Mouse (Mus musculus) forebrain, embryonic 15.5 days (tissue): Measurements from ENCODE around the gene Hnrnpc. TPM values are rescaled to one million over a fixed set of nuclear protein-coding genes. Genes with fewer than 3 reads are reported as not detected.
"Not testable (repeated sequence)": the region's sequence is repeated elsewhere in the genome, so short reads cannot be mapped to it uniquely, and the experiment has no call there.

Experiments used
- ATAC-seq: fragments of 200-750 bp; cut with Nextera tagmentation; replicated peaks from 2 replicates; pipeline ENCODE4 v1.8.0; 2017; ENCODE audit warnings: mild to moderate bottlenecking, moderate TSS enrichment, moderate library complexity
- H3K27ac ChIP-seq: fragments of 300-500 bp; sonication (generic); replicated peaks from 2 replicates; pipeline ENCODE4 v1.5.1; 2015; ENCODE audit warnings: mild to moderate bottlenecking, inconsistent platforms
- H3K27me3 ChIP-seq: fragments of 300-500 bp; sonication (generic); 2 replicates; pipeline ENCODE4 v1.6.1; 2015; ENCODE audit warnings: inconsistent platforms
- H3K36me3 ChIP-seq: fragments of 300-500 bp; sonication (generic); 2 replicates; pipeline ENCODE4 v1.6.1; 2015; ENCODE audit warnings: mild to moderate bottlenecking, inconsistent platforms
- H3K4me1 ChIP-seq: fragments of 300-500 bp; sonication (generic); 2 replicates; pipeline ENCODE4 v1.6.1; 2015; ENCODE audit warnings: inconsistent platforms
- H3K4me2 ChIP-seq: fragments of 300-500 bp; sonication (generic); replicated peaks from 2 replicates; pipeline ENCODE4 v1.6.1; 2015; ENCODE audit warnings: mild to moderate bottlenecking, inconsistent platforms
- H3K4me3 ChIP-seq: fragments of 300-500 bp; sonication (generic); 2 replicates; pipeline ENCODE4 v1.5.1; 2015; ENCODE audit warnings: mild to moderate bottlenecking, inconsistent platforms
- H3K9ac ChIP-seq: fragments of 300-500 bp; sonication (generic); replicated peaks from 2 replicates; pipeline ENCODE4 v1.6.1; 2015; ENCODE audit warnings: mild to moderate bottlenecking, inconsistent platforms
- H3K9me3 ChIP-seq: fragments of 300-500 bp; sonication (generic); 2 replicates; pipeline ENCODE4 v1.6.1; 2016; ENCODE audit warnings: inconsistent platforms
- WGBS: fragments of 180-500 bp; shearing (Covaris S2); methylation state at CpG from one replicate; pipeline ENCODE4 v1.1.7; 2015; ENCODE audit warnings: mixed read lengths; 5-methylcytosine and 5-hydroxymethylcytosine counted together
- polyA plus RNA-seq: library from polyadenylated mRNA; unstranded; fragments of >200 nt; fragmentation: Nextera tagmentation; extraction: Ambion mirVana; gene quantifications from 2 replicates; pipeline ENCODE4 v1.2.1, GENCODE M21; 2015

Gene Hnrnpc
- polyA plus RNA-seq, 1 experiment from 2014 or later: 710 TPM

GRCm38 (mm10) chr14:52101285-52102157 is 2.3 kb downstream of the Hnrnpc start:
- Histone ChIP-seq H3K9ac (no peak overlapping the region), H3K4me2 (peak overlapping the region; percentile 81), H3K27me3 (no peaks in the 10 kb centered on the region), H3K27ac (no peak overlapping the region), H3K4me3 (peak overlapping the region; percentile 78; the same call in 1 of the 2 replicates), H3K9me3 (no peaks in the 10 kb centered on the region), H3K4me1 (peaks cover 45% of the 10 kb centered on the region), H3K36me3 (peaks cover 16% of the 10 kb centered on the region)
- no peak for ATAC-seq
- WGBS: 93% methylated on average over 1 of the region's 1 CpGs

- Histone ChIP-seq H3K9me3 (no peaks in the 10 kb centered on the region), H3K4me3 (no peak overlapping the region), H3K27me3 (no peaks in the 10 kb centered on the region), H3K36me3 (peaks cover 26% of the 10 kb centered on the region), H3K9ac (no peak overlapping the region), H3K4me1 (peaks cover 43% of the 10 kb centered on the region), H3K27ac (no peak overlapping the region), H3K4me2 (peak overlapping the region; percentile 25)
- ATAC-seq: no peak
- 81% methylated on average over 5 of the region's 5 CpGs for WGBS
Measured at GRCm38 (mm10) chr14:52100170-52100960, 3.5 kb downstream of the Hnrnpc start.

- Histone ChIP-seq H3K9me3 (no peaks in the 10 kb centered on the region), H3K9ac (no peak overlapping the region), H3K27ac (no peak overlapping the region), H3K4me3 (no peak overlapping the region), H3K36me3 (peaks cover 27% of the 10 kb centered on the region), H3K27me3 (no peaks in the 10 kb centered on the region), H3K4me1 (peaks cover 43% of the 10 kb centered on the region), H3K4me2 (no peak overlapping the region)
- 69% methylated on average over 2 of the region's 2 CpGs for WGBS
- ATAC-seq: no peak
Measured at GRCm38 (mm10) chr14:52099563-52099962, 4.3 kb downstream of the Hnrnpc start.

GRCm38 (mm10) chr14:52098387-52098786 is 5.4 kb downstream of the Hnrnpc start:
- WGBS: 82% methylated on average over 3 of the region's 3 CpGs
- Histone ChIP-seq H3K36me3 (peaks cover 27% of the 10 kb centered on the region), H3K4me1 (peaks cover 43% of the 10 kb centered on the region)
- not testable (repeated sequence) for H3K27me3 ChIP-seq, H3K9me3 ChIP-seq, H3K4me3 ChIP-seq, ATAC-seq, H3K9ac ChIP-seq, H3K27ac ChIP-seq, H3K4me2 ChIP-seq

- ATAC-seq: not testable (repeated sequence)
Measured at GRCm38 (mm10) chr14:52097191-52097590, 6.6 kb downstream of the Hnrnpc start.

GRCm38 (mm10) chr14:52094533-52094932 is 9.3 kb downstream of the Hnrnpc start:
- no peak for ATAC-seq
- Histone ChIP-seq H3K27ac (no peak overlapping the region), H3K4me3 (no peak overlapping the region), H3K4me1 (peaks cover 10% of the 10 kb centered on the region), H3K27me3 (no peaks in the 10 kb centered on the region), H3K36me3 (peaks cover 33% of the 10 kb centered on the region), H3K9me3 (no peaks in the 10 kb centered on the region), H3K4me2 (no peak overlapping the region), H3K9ac (no peak overlapping the region)
- WGBS: 89% methylated on average over 1 of the region's 1 CpGs

More at GRCm38 (mm10) chr14:52097191-52097590, 6.6 kb downstream of the Hnrnpc start:
- H3K27ac ChIP-seq, H3K4me2 ChIP-seq, H3K9me3 ChIP-seq, H3K9ac ChIP-seq, H3K4me3 ChIP-seq, H3K27me3 ChIP-seq: not testable (repeated sequence)
- 94% methylated on average over 3 of the region's 3 CpGs for WGBS
- peaks cover 33% of the 10 kb centered on the region for H3K36me3 ChIP-seq
- H3K4me1 ChIP-seq: peaks cover 35% of the 10 kb centered on the region

GRCm38 (mm10) chr14:52083083-52083482 is 20.7 kb downstream of the Hnrnpc start:
- H3K4me1 ChIP-seq: no peaks in the 10 kb centered on the region
- H3K36me3 ChIP-seq: peaks cover 53% of the 10 kb centered on the region
- H3K4me3 ChIP-seq: no peak overlapping the region
- no peak overlapping the region for H3K27ac ChIP-seq
- H3K27me3 ChIP-seq: no peaks in the 10 kb centered on the region
- no peak overlapping the region for H3K9ac ChIP-seq
- ATAC-seq: no peak
- no peaks in the 10 kb centered on the region for H3K9me3 ChIP-seq
- no peak overlapping the region for H3K4me2 ChIP-seq

GRCm38 (mm10) chr14:52071599-52072137 is 32.2 kb downstream of the Hnrnpc start:
- H3K27me3 ChIP-seq: no peaks in the 10 kb centered on the region
- ATAC-seq: 0 out of 2 replicates have a peak, but pooled peaks have one; percentile 23
- H3K4me1 ChIP-seq: no peaks in the 10 kb centered on the region
- no peaks in the 10 kb centered on the region for H3K9me3 ChIP-seq
- 93% methylated on average over 15 of the region's 15 CpGs for WGBS
- no peak overlapping the region for H3K4me3 ChIP-seq
- no peak overlapping the region for H3K9ac ChIP-seq
- no peak overlapping the region for H3K27ac ChIP-seq
- peaks cover 54% of the 10 kb centered on the region for H3K36me3 ChIP-seq
- no peak overlapping the region for H3K4me2 ChIP-seq

- Histone ChIP-seq H3K36me3 (peaks cover 5% of the 10 kb centered on the region), H3K9ac (no peak overlapping the region), H3K9me3 (no peaks in the 10 kb centered on the region), H3K4me3 (no peak overlapping the region), H3K4me1 (no peaks in the 10 kb centered on the region), H3K27me3 (no peaks in the 10 kb centered on the region), H3K4me2 (no peak overlapping the region), H3K27ac (no peak overlapping the region)
- 71% methylated on average over 4 of the region's 4 CpGs for WGBS
- ATAC-seq: no peak
Measured at GRCm38 (mm10) chr14:52066135-52066534, 37.7 kb downstream of the Hnrnpc start.

- no peak overlapping the region for H3K9ac ChIP-seq
- H3K27me3 ChIP-seq: no peaks in the 10 kb centered on the region
- no peak overlapping the region for H3K4me3 ChIP-seq
- ATAC-seq: no peak
- no peaks in the 10 kb centered on the region for H3K4me1 ChIP-seq
- H3K9me3 ChIP-seq: no peaks in the 10 kb centered on the region
- 85% methylated on average over 8 of the region's 8 CpGs for WGBS
- H3K36me3 ChIP-seq: no peaks in the 10 kb centered on the region
- H3K27ac ChIP-seq: no peak overlapping the region
- no peak overlapping the region for H3K4me2 ChIP-seq
Measured at GRCm38 (mm10) chr14:52061798-52062197, 42.0 kb downstream of the Hnrnpc start.

- no peaks in the 10 kb centered on the region for H3K36me3 ChIP-seq
- no peaks in the 10 kb centered on the region for H3K9me3 ChIP-seq
- no peak overlapping the region for H3K4me3 ChIP-seq
- no peak for ATAC-seq
- H3K4me2 ChIP-seq: no peak overlapping the region
- no peaks in the 10 kb centered on the region for H3K27me3 ChIP-seq
- H3K27ac ChIP-seq: no peak overlapping the region
- H3K9ac ChIP-seq: no peak overlapping the region
- no peaks in the 10 kb centered on the region for H3K4me1 ChIP-seq
- WGBS: 42% methylated on average over 1 of the region's 1 CpGs
Measured at GRCm38 (mm10) chr14:52060800-52061199, 43.0 kb downstream of the Hnrnpc start.

- no peaks in the 10 kb centered on the region for H3K27me3 ChIP-seq
- H3K9ac ChIP-seq: no peak overlapping the region
- 71% methylated on average over 4 of the region's 4 CpGs for WGBS
- no peak overlapping the region for H3K27ac ChIP-seq
- no peak for ATAC-seq
- H3K9me3 ChIP-seq: no peaks in the 10 kb centered on the region
- H3K36me3 ChIP-seq: no peaks in the 10 kb centered on the region
- no peak overlapping the region for H3K4me2 ChIP-seq
- no peak overlapping the region for H3K4me3 ChIP-seq
- H3K4me1 ChIP-seq: no peaks in the 10 kb centered on the region
Measured at GRCm38 (mm10) chr14:52059982-52060381, 43.8 kb downstream of the Hnrnpc start.
